Mouse (Mus musculus): ENCODE measurements around the gene Gm4924.

Gene Gm4924

GRCm38 (mm10) chr10:82354083-82355010 lies at the start of gene Gm4924:
Gene Gm4924, plus strand, starts transcription at chr10:82354255.
- peak; percentile 39 to 61 for DNase-seq (ENCODE audit: low spot score in 2 of 2)

GRCm38 (mm10) chr10:82316482-82316881 lies 37.6 kb upstream of the Gm4924 start, which contains the start of gene 4932415D10Rik:
Gene 4932415D10Rik, minus strand, starts transcription at chr10:82316582.
- no peak for DNase-seq (ENCODE audit: low spot score in 2 of 2)

- DNase-seq (ENCODE audit: low spot score in 2 of 2) = no peak
Observed at GRCm38 (mm10) chr10:82320134-82320533, 33.9 kb upstream of the Gm4924 start.

GRCm38 (mm10) chr10:82329826-82330225 lies 24.2 kb upstream of the Gm4924 start:
- DNase-seq (ENCODE audit: low spot score in 2 of 2) = no peak

DNA sequence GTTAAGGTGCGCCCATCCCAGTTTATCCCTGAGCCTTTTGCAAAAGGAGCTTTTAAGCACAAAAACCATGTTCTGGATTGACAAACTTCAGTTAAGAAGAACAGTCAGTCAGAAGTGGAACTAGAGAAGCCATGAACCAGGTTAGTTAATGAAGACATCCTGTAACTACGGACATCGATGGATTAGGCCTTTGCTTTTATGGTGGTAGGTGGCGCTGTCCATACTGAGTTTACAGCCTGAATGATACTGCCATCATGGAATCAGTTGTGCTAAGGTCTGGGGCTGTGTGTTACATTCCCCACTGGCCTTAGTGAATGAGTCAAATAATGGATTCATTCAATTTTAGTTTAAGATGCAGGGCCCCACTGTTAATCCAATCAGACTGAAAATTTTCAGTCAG lies 1.3 kb downstream of the Gm4924 start:
- no peak for DNase-seq (ENCODE audit: low spot score in 2 of 2)

- no peak for DNase-seq (ENCODE audit: low spot score in 2 of 2)
Observed at GRCm38 (mm10) chr10:82361911-82362310, 7.9 kb downstream of the Gm4924 start.

- no peak for DNase-seq (ENCODE audit: low spot score in 2 of 2)
Observed at GRCm38 (mm10) chr10:82382992-82383391, 28.9 kb downstream of the Gm4924 start.

GRCm38 (mm10) chr10:82409511-82409910 lies 55.5 kb downstream of the Gm4924 start:
- DNase-seq (ENCODE audit: low spot score in 2 of 2) = no peak

GRCm38 (mm10) chr10:82423631-82424030 lies 69.6 kb downstream of the Gm4924 start:
- DNase-seq (ENCODE audit: low spot score in 2 of 2) = no peak
